Mouse (Mus musculus): ENCODE measurements at regions not wholly inside any gene's neighbourhood (a gene's known extent, or its start where the extent isn't known, plus 50 kb on each side); places are given as distances from the start of the nearest gene placed in this dataset.

- Histone ChIP-seq H3K36me3 (ENCODE audit: control insufficient read depth, insufficient read depth, low read length) (no peaks in the 10 kb centered on the region), H3K4me1 (ENCODE audit: control insufficient read depth, insufficient read depth, low read length) (no peaks in the 10 kb centered on the region), H3K27ac (ENCODE audit: low read depth, low read length) (no peak overlapping the region), H3K9me3 (ENCODE audit: control insufficient read depth, low read length) (no peaks in the 10 kb centered on the region), H3K4me3 (ENCODE audit: low read depth, low read length) (no peak overlapping the region), H3K27me3 (ENCODE audit: control insufficient read depth, insufficient read depth, low read length) (no peaks in the 10 kb centered on the region), H3K9ac (replicated peaks; ENCODE audit: low read depth, low read length) (no peak overlapping the region), H3K4me2 (ENCODE audit: low read depth, low read length) (no peak overlapping the region)
- no peak for ATAC-seq (ENCODE audit: low read depth)
- WGBS: 67% methylated on average over 4 of the region's 4 CpGs
Measured at GRCm38 (mm10) chr15:68754834-68755233, 2254.1 kb upstream of the Lrrc6 start.

- Histone ChIP-seq H3K9me3 (ENCODE audit: control insufficient read depth, low read length) (no peaks in the 10 kb centered on the region), H3K27ac (ENCODE audit: low read depth, low read length) (no peak overlapping the region), H3K4me2 (ENCODE audit: low read depth, low read length) (no peak overlapping the region), H3K36me3 (ENCODE audit: control insufficient read depth, insufficient read depth, low read length) (no peaks in the 10 kb centered on the region), H3K27me3 (ENCODE audit: control insufficient read depth, insufficient read depth, low read length) (no peaks in the 10 kb centered on the region), H3K4me3 (ENCODE audit: low read depth, low read length) (no peak overlapping the region), H3K9ac (replicated peaks; ENCODE audit: low read depth, low read length) (no peak overlapping the region), H3K4me1 (ENCODE audit: control insufficient read depth, insufficient read depth, low read length) (no peaks in the 10 kb centered on the region)
- 89% methylated on average over 7 of the region's 7 CpGs for WGBS
- no peak for ATAC-seq (ENCODE audit: low read depth)
Measured at GRCm38 (mm10) chr15:68739344-68739743, 2238.6 kb upstream of the Lrrc6 start.

GRCm38 (mm10) chr15:68721250-68721649 lies 2220.5 kb upstream of the Lrrc6 start:
- no peak overlapping the region for H3K4me2 ChIP-seq (ENCODE audit: low read depth, low read length)
- no peak overlapping the region for H3K27ac ChIP-seq (ENCODE audit: low read depth, low read length)
- WGBS: 34% methylated on average over 5 of the region's 5 CpGs
- H3K9ac ChIP-seq (replicated peaks; ENCODE audit: low read depth, low read length): no peak overlapping the region
- no peaks in the 10 kb centered on the region for H3K9me3 ChIP-seq (ENCODE audit: control insufficient read depth, low read length)
- no peak overlapping the region for H3K4me3 ChIP-seq (ENCODE audit: low read depth, low read length)
- H3K27me3 ChIP-seq (ENCODE audit: control insufficient read depth, insufficient read depth, low read length): no peaks in the 10 kb centered on the region
- ATAC-seq (ENCODE audit: low read depth): peak; percentile 63; the same call in 1 of the 2 replicates
- no peaks in the 10 kb centered on the region for H3K36me3 ChIP-seq (ENCODE audit: control insufficient read depth, insufficient read depth, low read length)
- no peaks in the 10 kb centered on the region for H3K4me1 ChIP-seq (ENCODE audit: control insufficient read depth, insufficient read depth, low read length)

GRCm38 (mm10) chr15:68719486-68719885 lies 2218.8 kb upstream of the Lrrc6 start:
- H3K36me3 ChIP-seq (ENCODE audit: control insufficient read depth, insufficient read depth, low read length): no peaks in the 10 kb centered on the region
- no peak overlapping the region for H3K9ac ChIP-seq (replicated peaks; ENCODE audit: low read depth, low read length)
- H3K4me2 ChIP-seq (ENCODE audit: low read depth, low read length): no peak overlapping the region
- no peaks in the 10 kb centered on the region for H3K4me1 ChIP-seq (ENCODE audit: control insufficient read depth, insufficient read depth, low read length)
- no peak for ATAC-seq (ENCODE audit: low read depth)
- 77% methylated on average over 12 of the region's 12 CpGs for WGBS
- no peak overlapping the region for H3K4me3 ChIP-seq (ENCODE audit: low read depth, low read length)
- no peak overlapping the region for H3K27ac ChIP-seq (ENCODE audit: low read depth, low read length)
- no peaks in the 10 kb centered on the region for H3K27me3 ChIP-seq (ENCODE audit: control insufficient read depth, insufficient read depth, low read length)
- H3K9me3 ChIP-seq (ENCODE audit: control insufficient read depth, low read length): no peaks in the 10 kb centered on the region

- H3K27me3 ChIP-seq (ENCODE audit: control insufficient read depth, insufficient read depth, low read length): no peaks in the 10 kb centered on the region
- H3K9me3 ChIP-seq (ENCODE audit: control insufficient read depth, low read length): no peaks in the 10 kb centered on the region
- H3K4me1 ChIP-seq (ENCODE audit: control insufficient read depth, insufficient read depth, low read length): no peaks in the 10 kb centered on the region
- no peaks in the 10 kb centered on the region for H3K36me3 ChIP-seq (ENCODE audit: control insufficient read depth, insufficient read depth, low read length)
- no peak overlapping the region for H3K4me3 ChIP-seq (ENCODE audit: low read depth, low read length)
- no peak overlapping the region for H3K27ac ChIP-seq (ENCODE audit: low read depth, low read length)
- ATAC-seq (ENCODE audit: low read depth): no peak
- H3K9ac ChIP-seq (replicated peaks; ENCODE audit: low read depth, low read length): no peak overlapping the region
- 77% methylated on average over 4 of the region's 4 CpGs for WGBS
- no peak overlapping the region for H3K4me2 ChIP-seq (ENCODE audit: low read depth, low read length)
Measured at GRCm38 (mm10) chr15:68714337-68714736, 2213.6 kb upstream of the Lrrc6 start.

- Histone ChIP-seq H3K27ac (ENCODE audit: low read depth, low read length) (no peak overlapping the region), H3K4me3 (ENCODE audit: low read depth, low read length) (no peak overlapping the region), H3K9me3 (ENCODE audit: control insufficient read depth, low read length) (no peaks in the 10 kb centered on the region), H3K9ac (replicated peaks; ENCODE audit: low read depth, low read length) (no peak overlapping the region), H3K4me1 (ENCODE audit: control insufficient read depth, insufficient read depth, low read length) (no peaks in the 10 kb centered on the region), H3K27me3 (ENCODE audit: control insufficient read depth, insufficient read depth, low read length) (no peaks in the 10 kb centered on the region), H3K36me3 (ENCODE audit: control insufficient read depth, insufficient read depth, low read length) (no peaks in the 10 kb centered on the region), H3K4me2 (ENCODE audit: low read depth, low read length) (no peak overlapping the region)
- 81% methylated on average over 3 of the region's 3 CpGs for WGBS
- no peak for ATAC-seq (ENCODE audit: low read depth)
Measured at GRCm38 (mm10) chr15:68707306-68707705, 2206.6 kb upstream of the Lrrc6 start.

GRCm38 (mm10) chr15:68695041-68695650 lies 2194.4 kb upstream of the Lrrc6 start:
- no peak overlapping the region for H3K9ac ChIP-seq (replicated peaks; ENCODE audit: low read depth, low read length)
- H3K36me3 ChIP-seq (ENCODE audit: control insufficient read depth, insufficient read depth, low read length): no peaks in the 10 kb centered on the region
- H3K27ac ChIP-seq (ENCODE audit: low read depth, low read length): no peak overlapping the region
- ATAC-seq (ENCODE audit: low read depth): no peak
- H3K4me2 ChIP-seq (ENCODE audit: low read depth, low read length): no peak overlapping the region
- H3K9me3 ChIP-seq (ENCODE audit: control insufficient read depth, low read length): no peaks in the 10 kb centered on the region
- H3K4me3 ChIP-seq (ENCODE audit: low read depth, low read length): no peak overlapping the region
- 0 out of 2 replicates have a peak, but pooled peaks cover 4% of the 10 kb centered on the region for H3K4me1 ChIP-seq (ENCODE audit: control insufficient read depth, insufficient read depth, low read length)
- no peaks in the 10 kb centered on the region for H3K27me3 ChIP-seq (ENCODE audit: control insufficient read depth, insufficient read depth, low read length)
- WGBS: 42% methylated on average over 5 of the region's 5 CpGs

- Histone ChIP-seq H3K9me3 (ENCODE audit: control insufficient read depth, low read length) (no peaks in the 10 kb centered on the region), H3K36me3 (ENCODE audit: control insufficient read depth, insufficient read depth, low read length) (no peaks in the 10 kb centered on the region), H3K4me1 (ENCODE audit: control insufficient read depth, insufficient read depth, low read length) (no peaks in the 10 kb centered on the region), H3K4me2 (ENCODE audit: low read depth, low read length) (no peak overlapping the region), H3K27me3 (ENCODE audit: control insufficient read depth, insufficient read depth, low read length) (no peaks in the 10 kb centered on the region), H3K4me3 (ENCODE audit: low read depth, low read length) (no peak overlapping the region), H3K9ac (replicated peaks; ENCODE audit: low read depth, low read length) (no peak overlapping the region), H3K27ac (ENCODE audit: low read depth, low read length) (no peak overlapping the region)
- 82% methylated on average over 1 of the region's 1 CpGs for WGBS
- no peak for ATAC-seq (ENCODE audit: low read depth)
Measured at GRCm38 (mm10) chr15:68667462-68667861, 2166.8 kb upstream of the Lrrc6 start.

GRCm38 (mm10) chr15:68665331-68665730 lies 2164.6 kb upstream of the Lrrc6 start:
- H3K4me3 ChIP-seq (ENCODE audit: low read depth, low read length): no peak overlapping the region
- no peaks in the 10 kb centered on the region for H3K27me3 ChIP-seq (ENCODE audit: control insufficient read depth, insufficient read depth, low read length)
- H3K9me3 ChIP-seq (ENCODE audit: control insufficient read depth, low read length): no peaks in the 10 kb centered on the region
- H3K36me3 ChIP-seq (ENCODE audit: control insufficient read depth, insufficient read depth, low read length): no peaks in the 10 kb centered on the region
- no peak overlapping the region for H3K9ac ChIP-seq (replicated peaks; ENCODE audit: low read depth, low read length)
- H3K4me2 ChIP-seq (ENCODE audit: low read depth, low read length): no peak overlapping the region
- H3K27ac ChIP-seq (ENCODE audit: low read depth, low read length): no peak overlapping the region
- no peaks in the 10 kb centered on the region for H3K4me1 ChIP-seq (ENCODE audit: control insufficient read depth, insufficient read depth, low read length)
- no peak for ATAC-seq (ENCODE audit: low read depth)

All from neural tube, embryonic 14.5 days (tissue).